Mouse (Mus musculus) small intestine, adult 2 months (tissue): ENCODE measurements around the gene Plekhh1. TPM values are rescaled to one million over a fixed set of nuclear protein-coding genes. Genes with fewer than 3 reads are reported as not detected.

ENCODE experiments used
- H3K27ac ChIP-seq: fragments of 200-500 bp; 2 replicates; pipeline ENCODE4 v1.5.1; 2012; ENCODE audit warnings: low read depth, low read length, control low read depth, inconsistent platforms; ENCODE audit not compliant: insufficient read depth
- H3K27me3 ChIP-seq: fragments of 200-500 bp; 2 replicates; pipeline ENCODE4 v1.6.1; 2012; ENCODE audit warnings: mild to moderate bottlenecking, moderate library complexity, low read length, inconsistent platforms; ENCODE audit not compliant: control insufficient read depth, insufficient read depth
- H3K36me3 ChIP-seq: fragments of 200-500 bp; 2 replicates; pipeline ENCODE4 v1.6.1; 2012; ENCODE audit warnings: mild to moderate bottlenecking, low read length, control low read depth, inconsistent platforms; ENCODE audit not compliant: control insufficient read depth, insufficient read depth
- H3K4me1 ChIP-seq: fragments of 200-500 bp; 2 replicates; pipeline ENCODE4 v1.6.1; 2012; ENCODE audit warnings: low read length, inconsistent platforms, mixed read lengths; ENCODE audit not compliant: control insufficient read depth, insufficient read depth, insufficient read length
- H3K4me3 ChIP-seq: fragments of 200-500 bp; 2 replicates; pipeline ENCODE4 v1.5.1; 2012; ENCODE audit warnings: low read depth, mild to moderate bottlenecking, control low read depth, inconsistent platforms, low read length, moderate library complexity
- CTCF ChIP-seq: fragments of 200-500 bp; IDR thresholded peaks from 2 replicates; pipeline ENCODE4 v1.5.1; 2012; ENCODE audit warnings: low read depth, mild to moderate bottlenecking, control low read depth, inconsistent platforms, low read length, moderate library complexity, mixed read lengths; ENCODE audit not compliant: insufficient replicate concordance, insufficient read length; ENCODE audit errors: extremely low read depth
- POLR2A ChIP-seq: fragments of 200-500 bp; IDR thresholded peaks from 2 replicates; pipeline ENCODE4 v1.6.1; 2012; ENCODE audit warnings: low read depth, mild to moderate bottlenecking, control low read depth, inconsistent platforms, low read length, moderate library complexity
- WGBS: fragments of 180-500 bp; shearing (Covaris S2); methylation state at CpG from one replicate; pipeline ENCODE4 v1.1.7; 2018; 5-methylcytosine and 5-hydroxymethylcytosine counted together
- polyA plus RNA-seq: library from polyadenylated mRNA; depleted of rRNA; stranded (reverse); fragments of >200 nt; gene quantifications from 2 replicates; pipeline ENCODE4 v1.2.3, GENCODE M21; 2012; rRNA removed

The Plekhh1 gene
- polyA plus RNA-seq, 1 experiment, result 18.1 TPM

DNA sequence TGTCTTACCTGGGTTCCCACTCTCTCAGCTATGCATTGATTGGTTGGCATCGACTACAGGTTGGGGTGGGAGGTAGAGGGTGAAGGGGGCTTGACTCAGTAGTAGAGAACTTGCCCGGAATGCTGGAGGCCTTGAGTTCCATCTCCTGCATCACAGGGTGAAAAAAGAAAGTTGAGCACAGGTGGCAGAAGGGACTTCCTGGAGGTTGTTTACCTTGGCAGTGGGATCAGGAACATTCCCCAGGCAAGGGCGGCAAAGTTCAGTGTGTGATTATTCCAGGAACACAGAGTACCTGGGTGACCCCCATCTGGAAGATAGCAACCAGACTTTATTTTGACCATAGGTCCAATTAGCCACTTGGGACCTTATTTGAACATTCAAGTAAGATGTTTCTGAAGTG is 74.8 kb downstream of the Plekhh1 start:
- Histone ChIP-seq H3K27me3 (no peaks in the 10 kb centered on the region), H3K4me3 (no peak overlapping the region), H3K4me1 (peaks cover 2% of the 10 kb centered on the region; the same call in 1 of the 2 replicates), H3K27ac (peak overlapping the region; percentile 86), H3K36me3 (no peaks in the 10 kb centered on the region)
- TF ChIP-seq POLR2A (no peak), CTCF (no peak)
- 22% methylated on average over 3 of the region's 3 CpGs for WGBS

- no peaks in the 10 kb centered on the region for H3K27me3 ChIP-seq
- H3K4me1 ChIP-seq, result peaks cover 2% of the 10 kb centered on the region; the same call in 1 of the 2 replicates
- no peaks in the 10 kb centered on the region for H3K36me3 ChIP-seq
- 56% methylated on average over 2 of the region's 2 CpGs for WGBS
- peak; percentile 9; the same call in 1 of the 2 replicates for TF ChIP-seq CTCF
- TF ChIP-seq POLR2A, result no peak
- H3K4me3 ChIP-seq, result no peak overlapping the region
- H3K27ac ChIP-seq, result peak overlapping the region; percentile 86
These were observed 75.6 kb downstream of the Plekhh1 start for GRCm38 (mm10) chr12:79104544-79104943.

- WGBS, result 25% methylated on average over 5 of the region's 5 CpGs
- H3K36me3 ChIP-seq, result no peaks in the 10 kb centered on the region
These were observed 76.3 kb downstream of the Plekhh1 start for GRCm38 (mm10) chr12:79105312-79105711.

GRCm38 (mm10) chr12:79118991-79119390 is 90.0 kb downstream of the Plekhh1 start:
- Histone ChIP-seq H3K27ac (no peak overlapping the region), H3K4me1 (peaks cover 4% of the 10 kb centered on the region; the same call in 1 of the 2 replicates), H3K4me3 (no peak overlapping the region), H3K36me3 (no peaks in the 10 kb centered on the region), H3K27me3 (no peaks in the 10 kb centered on the region)
- TF ChIP-seq CTCF (no peak), POLR2A (no peak)
- 64% methylated on average over 4 of the region's 4 CpGs for WGBS

More at GRCm38 (mm10) chr12:79105312-79105711, 76.3 kb downstream of the Plekhh1 start:
- TF ChIP-seq CTCF (no peak), POLR2A (no peak)
- Histone ChIP-seq H3K27me3 (no peaks in the 10 kb centered on the region), H3K27ac (peak overlapping the region; percentile 86), H3K4me1 (peaks cover 2% of the 10 kb centered on the region; the same call in 1 of the 2 replicates), H3K4me3 (no peak overlapping the region)

GRCm38 (mm10) chr12:79122820-79123219 is 93.9 kb downstream of the Plekhh1 start:
- TF ChIP-seq POLR2A, result no peak
- TF ChIP-seq CTCF, result no peak
- no peaks in the 10 kb centered on the region for H3K27me3 ChIP-seq
- no peak overlapping the region for H3K4me3 ChIP-seq
- peaks cover 4% of the 10 kb centered on the region; the same call in 1 of the 2 replicates for H3K4me1 ChIP-seq
- 35% methylated on average over 3 of the region's 3 CpGs for WGBS
- H3K27ac ChIP-seq, result no peak overlapping the region
- no peaks in the 10 kb centered on the region for H3K36me3 ChIP-seq

GRCm38 (mm10) chr12:79130299-79131177 is 101.6 kb downstream of the Plekhh1 start, which contains the start of gene Arg2:
Gene Arg2 (plus strand): TSS chr12:79130777.
- under 1% methylated on average over 47 of the region's 47 CpGs for WGBS
- Histone ChIP-seq H3K4me3 (peak within 1 kb of the TSS; percentile 84), H3K27me3 (0 out of 2 replicates have a peak, but pooled peaks cover 4% of the 10 kb centered on the region), H3K4me1 (peaks cover 14% of the 10 kb centered on the region), H3K36me3 (peaks cover 17% of the 10 kb centered on the region), H3K27ac (peak within 1 kb of the TSS; percentile 42)
- TF ChIP-seq CTCF, result no peak
- peak; percentile 92 for TF ChIP-seq POLR2A

Other genes starting within 250 kb of the Plekhh1 start
- gene Atp6v1d, start 167.5 kb upstream of the Plekhh1 start, polyA plus RNA-seq, result 0.80 and 2.2 TPM in 2 replicates
- gene Eif2s1, start 167.3 kb upstream of the Plekhh1 start, polyA plus RNA-seq, result 1.4 and 2.0 TPM in 2 replicates
- 6.7 and 23.2 TPM in 2 replicates for gene Plek2, start 122.2 kb upstream of the Plekhh1 start, polyA plus RNA-seq
- gene Tmem229b, start 21.5 kb upstream of the Plekhh1 start, polyA plus RNA-seq, result 6.6 and 11.7 TPM in 2 replicates
- 7.5 and 9.9 TPM in 2 replicates for gene Pigh, start 60.5 kb downstream of the Plekhh1 start, polyA plus RNA-seq
- 148 and 162 TPM in 2 replicates for gene Arg2, start 101.6 kb downstream of the Plekhh1 start, polyA plus RNA-seq
- 23.4 and 56.8 TPM in 2 replicates for gene Vti1b, start 143.5 kb downstream of the Plekhh1 start, polyA plus RNA-seq
- gene Rdh11, start 163.1 kb downstream of the Plekhh1 start, polyA plus RNA-seq, result 6.3 and 11.6 TPM in 2 replicates
- 0.44 and 0.47 TPM in 2 replicates for gene Rdh12, start 179.8 kb downstream of the Plekhh1 start, polyA plus RNA-seq